Mouse (Mus musculus): ENCODE data around the gene Nid1.
"Not testable (repeated sequence)": the region's sequence is repeated elsewhere in the genome, so short reads cannot be mapped to it uniquely, and the experiment has no call there.

Nid1 gene

DNA sequence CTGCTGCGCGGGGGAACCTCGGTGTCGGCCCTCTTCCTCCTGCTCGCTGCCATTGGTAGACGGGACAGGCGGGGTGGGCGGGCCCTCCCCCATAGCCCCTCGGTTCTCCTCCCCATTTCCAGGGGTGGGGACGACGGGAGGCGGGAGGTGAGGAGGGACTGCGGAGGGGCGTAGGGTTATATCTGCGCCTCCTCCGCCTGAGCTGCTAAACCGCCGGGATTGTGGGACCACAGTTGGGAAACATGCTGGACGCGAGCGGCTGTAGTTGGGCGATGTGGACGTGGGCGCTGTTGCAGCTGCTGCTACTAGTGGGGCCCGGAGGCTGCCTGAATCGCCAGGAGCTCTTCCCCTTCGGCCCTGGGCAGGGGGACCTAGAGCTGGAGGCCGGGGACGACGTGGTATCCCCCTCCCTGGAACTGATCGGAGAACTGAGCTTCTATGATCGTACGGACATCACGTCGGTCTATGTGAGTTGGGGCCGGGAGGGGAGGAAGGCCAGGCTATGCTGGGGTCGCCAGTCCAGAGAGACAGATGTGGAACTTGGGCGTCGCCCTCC, at the start of gene Nid1:
Gene Nid1, plus strand, starts transcription at position 92 of the 556 bp plus-strand sequence.
- not testable (repeated sequence) for DNase-seq (ENCODE audit: low spot score)

DNA sequence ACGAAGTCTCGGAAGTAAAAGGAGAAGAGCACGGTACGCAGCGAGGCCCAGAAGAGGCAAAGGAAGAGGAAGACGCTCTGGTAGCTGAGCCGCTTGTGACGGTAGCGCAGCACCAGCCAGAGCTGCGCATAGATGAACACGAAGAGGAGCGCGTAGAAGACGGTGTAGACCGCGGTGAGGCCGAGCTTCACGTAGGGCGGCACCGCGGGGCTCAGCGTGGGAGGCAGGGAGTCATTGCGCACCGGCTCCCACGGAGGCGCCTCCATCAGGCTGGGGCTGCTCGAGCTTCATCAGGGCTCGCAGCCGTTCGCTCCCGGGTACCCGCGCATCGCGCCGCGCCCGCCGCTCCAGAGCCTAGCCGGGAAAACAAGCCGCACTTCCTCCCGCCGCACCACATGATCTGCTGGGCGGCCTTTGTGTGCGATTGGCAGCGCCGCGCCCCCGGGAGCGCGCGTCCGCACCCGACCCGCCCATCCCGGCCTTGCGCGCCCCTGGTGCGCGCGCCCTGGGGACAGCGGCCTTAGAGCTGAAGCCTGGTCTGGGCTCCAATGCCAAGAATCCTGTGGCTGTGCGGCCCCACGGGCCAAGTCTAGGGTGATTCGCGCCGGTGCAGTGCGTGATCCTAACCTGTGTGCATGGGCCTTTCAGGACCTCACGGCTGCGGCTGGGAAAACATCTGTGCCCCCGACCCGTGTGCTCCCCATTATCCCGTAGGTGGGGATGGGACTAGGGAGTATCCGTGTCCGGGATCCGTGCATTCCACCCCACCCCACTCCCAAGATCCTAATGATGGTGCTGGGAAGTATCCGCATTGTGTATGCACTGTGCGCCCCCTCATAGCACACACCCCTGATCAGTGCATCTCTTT, 43.9 kb upstream of the Nid1 start, which contains the start of gene Gpr137b:
Gene Gpr137b, minus strand, starts transcription at position 787 of the 868 bp plus-strand sequence.
- peak; percentile 55 for DNase-seq (ENCODE audit: low spot score)

DNA sequence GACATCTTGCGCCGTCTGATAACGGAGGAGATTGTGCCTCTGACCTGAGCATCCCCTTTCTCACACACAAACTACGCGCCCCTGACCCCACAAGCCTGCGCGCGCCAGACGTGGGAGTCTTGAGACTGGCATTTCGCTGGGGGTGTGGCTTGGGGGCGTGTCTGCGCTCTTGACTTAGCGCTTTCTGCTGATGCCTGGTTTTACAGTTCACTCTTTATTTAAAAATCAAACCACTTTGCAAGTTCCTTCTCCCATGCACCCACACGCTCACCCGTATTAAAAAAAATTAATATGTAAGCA, 43.3 kb upstream of the Nid1 start:
- not testable (repeated sequence) for DNase-seq (ENCODE audit: low spot score)

DNA sequence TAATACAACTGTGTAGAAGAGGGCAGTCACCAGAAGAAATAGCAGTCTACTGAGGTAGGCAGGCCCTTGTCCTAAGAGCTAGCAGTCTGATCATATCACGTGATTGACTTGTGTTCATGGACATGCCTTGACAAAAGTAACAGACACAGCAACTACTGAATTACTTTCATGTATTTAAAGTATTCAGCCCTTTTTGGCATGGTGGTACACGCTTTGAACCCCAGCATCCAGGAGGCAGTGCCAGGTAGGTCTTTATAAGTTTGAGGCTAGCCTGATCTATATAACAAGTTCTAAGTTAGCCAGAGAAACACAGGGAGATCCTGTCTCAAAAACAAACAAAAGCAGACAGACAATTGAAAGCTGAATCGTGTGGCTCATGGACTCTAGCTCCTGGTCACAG, 36.5 kb upstream of the Nid1 start:
- DNase-seq (ENCODE audit: low spot score): not testable (repeated sequence)

DNA sequence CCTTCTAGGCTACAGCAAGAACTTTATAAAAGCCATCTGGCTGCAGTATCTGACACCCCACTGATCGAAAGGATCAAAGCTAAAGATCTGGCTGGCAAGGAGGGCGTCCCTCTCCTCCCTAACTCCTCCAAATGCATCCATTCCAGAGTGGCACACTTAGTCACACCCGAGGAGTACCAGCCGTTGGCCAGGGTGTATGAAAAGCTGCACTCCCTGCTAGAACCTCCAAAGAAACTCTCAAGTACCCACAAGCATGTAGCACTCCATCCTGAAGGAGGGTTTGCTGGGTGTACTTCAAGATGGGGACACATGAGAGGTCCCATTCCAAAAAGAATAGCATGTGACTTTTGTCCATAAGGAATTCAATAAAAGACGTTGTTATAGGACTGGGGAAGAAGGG, 34.5 kb upstream of the Nid1 start:
- not testable (repeated sequence) for DNase-seq (ENCODE audit: low spot score)

DNA sequence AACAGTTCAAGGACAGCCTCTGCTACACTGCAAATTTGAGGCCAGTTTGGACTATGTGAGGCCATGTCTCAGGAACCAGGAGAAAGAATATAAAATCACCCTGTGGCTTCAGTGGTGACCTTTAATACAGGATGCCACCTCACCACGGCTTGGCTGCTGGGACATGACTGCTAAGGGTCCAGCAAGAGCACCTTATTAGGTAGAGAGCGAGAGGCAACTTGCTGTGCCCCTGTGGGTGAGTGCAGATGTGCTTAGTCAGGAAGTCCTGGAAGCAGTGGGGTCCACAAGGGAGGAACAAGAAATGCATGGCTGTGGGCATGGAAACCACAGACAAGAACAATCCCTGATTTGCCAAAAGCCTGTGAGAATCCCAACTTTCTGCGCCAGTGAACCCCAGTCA, 34.0 kb upstream of the Nid1 start:
- not testable (repeated sequence) for DNase-seq (ENCODE audit: low spot score)

DNA sequence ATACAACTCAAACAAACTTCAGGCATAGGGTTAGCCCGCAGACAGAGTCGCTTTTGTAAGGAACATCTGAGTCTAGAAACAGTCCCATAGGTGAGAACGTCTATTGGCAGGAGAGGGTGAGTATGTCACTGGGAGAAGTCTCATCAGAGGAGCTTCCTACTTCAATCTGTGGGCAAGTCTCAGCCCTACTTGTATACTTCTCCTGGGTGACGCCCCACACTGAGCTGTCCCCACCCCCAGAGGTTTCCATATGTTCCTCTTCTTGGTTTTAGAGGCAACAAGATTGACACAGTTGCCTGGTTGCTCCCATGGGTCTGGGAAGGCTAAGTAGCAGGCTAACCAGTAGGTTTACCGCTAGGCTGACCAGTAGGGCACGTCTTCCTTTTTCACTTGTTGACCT, 33.5 kb upstream of the Nid1 start:
- DNase-seq (ENCODE audit: low spot score): not testable (repeated sequence)

DNA sequence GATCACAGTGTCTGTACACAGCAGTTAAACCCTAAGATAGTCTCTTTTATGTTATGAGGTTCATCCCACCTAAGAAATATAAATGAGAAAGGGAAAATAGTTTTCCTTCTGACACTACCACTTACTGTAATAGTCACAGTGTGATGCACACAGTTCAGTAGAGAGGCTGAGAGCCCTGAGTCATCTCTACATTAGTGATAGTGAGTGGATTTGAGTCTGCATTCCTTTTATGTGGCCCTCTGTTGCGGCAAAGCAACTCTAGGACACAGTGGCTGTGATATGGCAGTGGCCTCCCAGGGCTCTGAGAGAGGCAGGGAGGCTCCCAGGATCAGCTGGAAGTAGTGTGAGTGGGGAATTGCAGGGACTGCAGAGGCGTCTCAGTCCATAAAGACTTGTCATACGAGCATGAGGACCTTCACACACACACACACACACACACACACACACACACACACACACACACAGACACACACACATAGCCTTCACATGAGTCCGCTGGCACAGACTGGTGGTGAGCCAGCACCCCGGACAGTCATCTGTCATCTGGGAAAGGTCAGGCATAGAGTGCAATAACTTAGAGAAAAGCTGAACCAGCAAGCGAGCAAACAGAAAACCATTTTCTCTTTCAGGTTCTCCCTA, 32.7 kb upstream of the Nid1 start:
- DNase-seq (ENCODE audit: low spot score): not testable (repeated sequence)

DNA sequence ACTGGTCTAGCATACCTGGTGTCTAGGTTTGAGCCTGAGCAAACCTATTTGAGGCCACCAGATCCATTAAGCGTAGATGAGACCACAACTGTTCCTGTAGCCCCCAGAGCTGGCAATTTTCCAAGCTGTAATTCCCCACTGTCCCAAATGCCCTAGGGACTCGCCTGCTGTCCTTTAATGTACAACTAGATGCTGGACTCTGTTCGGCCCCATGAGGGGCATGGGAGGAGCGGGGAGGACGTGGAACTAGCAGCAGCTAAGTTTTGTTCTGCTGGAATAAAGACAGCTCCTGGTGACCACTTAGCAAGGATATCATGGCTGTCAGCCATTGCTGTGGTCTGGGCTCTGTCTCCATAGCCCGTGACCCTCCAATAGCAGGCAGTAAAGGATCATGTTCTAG, 31.8 kb upstream of the Nid1 start:
- DNase-seq (ENCODE audit: low spot score): not testable (repeated sequence)

DNA sequence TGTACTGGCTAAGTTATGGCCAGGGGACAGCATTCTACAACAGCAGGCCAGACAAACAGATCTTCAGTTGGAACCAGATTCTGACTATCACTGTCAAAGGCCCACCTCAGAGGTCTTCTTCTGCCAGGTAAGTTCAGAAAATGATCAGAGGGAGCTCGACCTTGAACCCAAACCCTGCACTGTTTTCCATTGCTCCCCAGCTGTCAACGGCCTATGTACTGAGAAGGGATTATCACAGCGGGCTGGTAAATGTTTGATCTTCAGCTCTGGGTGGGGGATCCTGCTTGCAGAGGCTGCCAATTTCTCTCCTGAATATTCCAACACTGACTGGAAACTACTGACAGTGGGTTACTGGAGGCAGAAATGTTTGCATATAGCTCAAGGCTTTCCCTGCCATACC, 23.1 kb upstream of the Nid1 start:
- no peak for DNase-seq (ENCODE audit: low spot score)

DNA sequence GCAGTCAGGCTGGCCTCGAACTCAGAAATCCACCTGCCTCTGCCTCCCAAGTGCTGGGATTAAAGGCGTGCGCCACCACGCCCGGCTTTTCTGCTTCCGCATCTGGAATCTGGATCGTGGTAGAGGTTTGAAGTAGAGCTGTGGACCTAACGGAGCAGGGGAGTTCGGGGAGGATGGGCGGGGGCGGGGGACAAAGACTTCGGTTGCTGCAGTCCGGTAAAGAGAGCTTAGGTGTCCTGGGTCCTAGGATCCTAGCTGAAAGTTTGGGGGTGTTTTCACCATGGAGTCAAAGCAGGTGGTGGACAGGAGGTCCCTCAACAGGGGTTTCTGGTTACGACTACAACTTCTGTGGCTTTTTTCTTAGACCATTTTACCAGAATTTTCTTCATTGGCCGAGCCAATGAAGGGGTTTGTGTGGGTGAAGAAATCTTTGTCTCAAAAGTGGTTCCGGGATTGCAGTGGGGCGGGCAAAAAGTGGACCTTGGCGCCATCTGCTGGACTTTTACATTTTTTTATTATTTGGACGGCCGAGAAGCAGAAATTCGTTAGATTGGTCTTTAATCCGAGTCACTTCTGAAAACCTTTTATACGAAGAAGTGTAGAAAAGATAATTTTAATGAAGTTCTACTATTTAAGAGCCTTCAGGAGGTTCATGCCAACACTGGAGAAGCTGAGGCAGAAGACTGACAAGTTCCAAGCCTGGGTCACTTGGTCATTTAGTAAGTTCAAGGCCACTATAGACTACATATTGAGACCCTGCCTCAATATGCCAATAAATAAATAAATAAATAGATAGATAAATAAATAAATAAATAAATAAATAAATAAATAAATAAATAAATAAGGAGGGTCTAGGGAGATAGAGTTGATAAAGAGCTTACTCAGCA, 22.0 kb upstream of the Nid1 start:
- DNase-seq (ENCODE audit: low spot score): peak; percentile 65

DNA sequence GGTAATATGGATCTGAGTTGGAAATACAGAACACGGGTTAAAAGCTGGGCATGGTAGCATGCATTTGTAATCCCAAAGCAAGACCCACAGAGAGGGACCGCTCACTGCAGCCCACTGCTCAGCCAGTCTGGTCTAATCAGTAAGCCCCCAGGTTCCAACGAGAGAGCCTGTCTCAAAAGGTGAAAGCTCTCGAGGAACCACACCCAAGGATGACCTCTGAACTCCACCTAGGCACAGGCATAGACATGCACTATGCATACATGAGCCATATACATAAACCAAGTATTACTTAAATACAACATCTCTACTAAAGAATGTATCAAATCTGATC, 21.4 kb upstream of the Nid1 start:
- not testable (repeated sequence) for DNase-seq (ENCODE audit: low spot score)

DNA sequence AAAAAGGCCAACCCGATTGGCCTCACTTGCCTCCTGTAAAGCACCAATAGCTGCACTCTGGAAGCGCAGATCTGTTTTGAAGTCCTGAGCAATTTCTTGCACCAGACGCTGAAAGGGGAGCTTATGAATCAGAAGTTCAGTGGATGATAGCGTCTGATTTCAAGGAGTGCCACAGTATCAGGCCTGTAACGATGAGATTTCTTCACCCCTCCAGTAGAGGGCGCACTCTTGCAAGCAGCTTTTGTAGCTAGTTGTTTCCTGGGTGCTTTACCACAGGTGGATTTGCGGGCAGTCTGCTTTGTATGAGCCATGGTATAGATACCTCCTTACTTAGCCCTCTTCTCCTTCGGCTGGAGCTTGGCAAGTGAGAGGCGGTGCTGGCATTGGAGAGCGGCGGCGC, 18.5 kb upstream of the Nid1 start:
- DNase-seq (ENCODE audit: low spot score): not testable (repeated sequence)

DNA sequence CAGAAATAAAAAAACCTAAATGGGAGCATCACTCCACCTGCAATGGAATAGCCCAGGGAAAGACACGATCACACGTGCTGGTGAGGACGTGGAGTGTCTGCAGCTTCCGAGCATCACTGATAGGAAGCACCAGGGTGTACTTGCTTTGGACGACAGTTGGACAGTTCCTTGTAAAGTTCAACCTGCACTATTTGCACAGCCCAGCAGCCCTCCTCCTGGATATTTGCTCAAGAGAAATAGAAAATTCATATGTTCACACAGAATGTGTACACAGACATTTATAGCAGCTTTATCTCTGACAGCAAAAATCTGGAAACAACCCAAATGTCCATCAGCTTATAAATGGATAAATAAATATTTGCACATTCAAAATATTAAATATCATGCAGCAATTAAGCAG, 14.1 kb upstream of the Nid1 start:
- not testable (repeated sequence) for DNase-seq (ENCODE audit: low spot score)

DNA sequence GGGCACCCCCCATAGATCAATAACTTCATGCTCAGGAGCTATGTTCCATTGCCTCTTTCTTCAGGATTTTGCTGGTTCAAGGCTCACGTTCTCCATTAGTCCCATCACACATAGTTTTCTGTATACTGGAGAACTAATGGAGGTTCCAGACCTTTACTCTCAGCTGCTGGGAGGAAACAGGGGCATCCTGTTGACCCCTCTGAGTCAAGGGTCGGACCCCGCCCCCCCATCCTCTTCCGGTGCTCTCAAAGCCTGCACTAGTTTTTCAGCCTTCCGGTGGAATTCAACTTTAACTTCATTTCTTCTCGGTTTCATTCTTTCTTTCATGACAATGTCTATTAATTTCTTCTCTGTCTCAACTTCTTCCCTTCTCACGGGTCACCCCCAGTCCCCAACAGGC, 1.2 kb upstream of the Nid1 start:
- DNase-seq (ENCODE audit: low spot score): not testable (repeated sequence)

DNA sequence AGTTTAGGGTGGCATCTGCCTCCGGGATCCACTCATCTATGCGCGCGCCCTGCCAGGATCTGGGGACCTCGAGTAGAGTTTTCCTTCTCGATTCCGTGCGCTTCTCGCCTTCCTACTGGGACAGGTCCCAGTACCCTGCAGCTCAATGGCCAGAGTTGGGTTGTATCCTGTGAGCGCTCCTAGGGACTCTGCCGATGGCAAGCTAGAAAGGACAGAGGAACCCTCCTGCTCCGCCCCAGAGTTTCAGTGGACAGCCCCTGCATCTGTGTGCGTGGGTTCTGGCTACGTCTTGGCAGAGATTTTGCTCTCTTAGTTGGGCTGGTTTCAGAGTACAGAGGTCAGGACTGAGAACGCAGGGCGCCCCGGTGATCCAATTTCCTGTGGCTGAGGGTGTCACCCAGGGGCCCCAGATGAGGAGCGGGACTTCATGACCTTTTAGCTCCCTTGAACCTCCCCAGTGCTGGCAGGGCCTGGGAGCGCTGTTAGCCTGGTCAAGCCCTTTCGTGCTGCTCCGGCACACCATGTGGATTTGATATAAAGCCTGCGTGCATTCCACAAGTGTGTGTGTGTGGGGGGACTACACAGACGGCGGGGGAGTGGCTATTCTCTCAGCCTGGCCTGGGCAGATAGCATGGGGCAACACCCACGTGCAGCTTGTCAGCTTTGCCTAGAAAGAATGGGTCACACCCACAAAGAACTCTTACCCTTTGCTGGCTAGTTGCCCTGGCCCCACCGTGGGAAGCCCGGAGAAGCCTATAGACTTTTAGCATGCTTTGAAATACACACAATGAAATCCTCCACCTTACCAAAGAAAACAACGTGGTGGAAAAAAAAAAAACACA, 982 bp downstream of the Nid1 start:
- not testable (repeated sequence) for DNase-seq (ENCODE audit: low spot score)

DNA sequence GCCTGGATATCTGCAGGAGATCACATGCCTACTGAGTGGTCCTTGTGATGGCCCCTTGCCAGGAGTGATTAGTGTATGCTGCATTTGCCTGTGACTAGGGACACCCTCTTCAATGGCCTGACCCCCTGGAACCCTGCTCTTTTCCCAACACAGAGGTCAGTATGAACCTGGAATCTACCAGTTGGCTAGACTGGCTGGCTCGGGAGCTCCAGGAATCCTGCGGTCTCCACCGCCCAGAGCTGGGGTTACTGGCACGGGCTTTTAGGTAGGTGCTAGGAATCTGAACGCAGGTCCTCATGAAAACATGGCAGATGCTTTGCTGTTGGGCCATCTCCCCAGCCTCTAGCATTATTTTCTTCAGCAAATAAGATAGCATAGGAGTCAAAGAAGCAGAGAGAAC, 8.2 kb downstream of the Nid1 start:
- not testable (repeated sequence) for DNase-seq (ENCODE audit: low spot score)

DNA sequence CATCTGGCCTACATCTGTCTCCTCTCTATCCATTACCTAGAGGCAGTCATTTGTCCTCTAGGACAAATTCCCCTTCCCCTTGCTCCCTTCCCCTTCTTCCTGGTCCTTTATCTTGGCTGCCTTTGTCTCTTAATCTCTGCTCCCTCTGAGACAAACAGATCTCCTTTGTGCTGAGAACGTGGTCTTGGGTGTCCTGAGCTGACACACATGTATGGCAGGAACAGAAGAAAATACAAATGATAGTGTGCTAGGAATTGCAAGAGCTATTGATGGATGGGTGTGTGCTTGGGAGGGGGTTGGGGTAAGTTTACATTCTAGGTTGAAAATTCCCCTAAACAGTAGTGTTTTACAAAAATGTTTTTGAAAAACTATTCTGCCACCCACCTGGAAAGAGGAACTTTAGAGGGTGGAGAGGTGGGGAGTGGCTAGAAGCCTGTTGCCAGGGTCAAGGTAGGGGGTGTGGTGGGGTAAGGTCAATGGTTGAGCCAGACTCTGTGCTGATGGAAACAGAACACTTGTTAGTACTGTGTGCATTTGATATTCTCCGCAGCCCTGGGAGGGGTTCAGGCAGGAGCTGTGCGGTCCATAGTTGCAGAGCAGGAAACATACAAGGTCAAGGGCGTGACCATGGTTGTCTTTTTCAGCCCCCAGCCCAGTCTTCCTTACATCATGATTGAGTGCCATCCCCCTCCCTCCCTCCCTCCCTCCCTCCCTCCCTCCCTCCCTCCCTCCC, 9.5 kb downstream of the Nid1 start:
- DNase-seq (ENCODE audit: low spot score): not testable (repeated sequence)

DNA sequence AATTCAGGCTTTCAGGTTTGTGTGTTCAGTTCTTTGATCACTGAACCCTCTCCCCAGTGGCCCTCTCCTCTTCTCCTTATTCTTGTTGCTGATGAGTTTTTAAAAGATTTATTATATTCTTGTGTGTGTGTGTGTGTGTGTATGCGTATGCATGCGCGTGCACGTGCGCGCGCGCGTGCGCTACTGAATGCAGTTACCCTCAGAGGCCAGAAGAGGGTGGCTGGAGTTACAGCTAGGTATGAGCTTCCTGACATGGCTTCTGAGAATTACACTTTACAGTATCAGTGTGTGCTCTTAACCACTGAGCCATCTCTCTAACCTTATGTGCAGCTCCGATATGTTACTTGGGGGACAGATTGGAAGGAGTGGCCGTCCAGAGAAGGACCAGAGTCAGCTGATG, 12.6 kb downstream of the Nid1 start:
- not testable (repeated sequence) for DNase-seq (ENCODE audit: low spot score)

DNA sequence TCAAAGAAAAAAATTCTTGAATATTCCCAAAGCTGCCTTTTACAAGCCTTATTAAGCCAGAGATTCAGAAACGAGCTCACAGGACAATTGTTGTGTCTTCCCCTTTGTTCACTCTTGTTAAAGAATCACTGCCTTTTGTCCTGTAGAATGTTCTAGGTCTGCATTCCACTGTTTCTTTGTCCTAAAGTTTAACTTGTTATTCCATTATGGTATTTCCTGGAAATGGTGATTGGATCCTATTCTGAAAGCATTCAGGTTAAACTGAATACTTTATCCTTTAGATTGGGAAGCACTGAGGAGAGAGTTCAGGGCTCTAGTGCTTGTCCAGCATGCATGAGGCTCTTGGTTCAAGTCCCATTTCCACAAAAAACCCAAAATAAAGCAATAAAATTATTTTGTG, 13.6 kb downstream of the Nid1 start:
- DNase-seq (ENCODE audit: low spot score): not testable (repeated sequence)

DNA sequence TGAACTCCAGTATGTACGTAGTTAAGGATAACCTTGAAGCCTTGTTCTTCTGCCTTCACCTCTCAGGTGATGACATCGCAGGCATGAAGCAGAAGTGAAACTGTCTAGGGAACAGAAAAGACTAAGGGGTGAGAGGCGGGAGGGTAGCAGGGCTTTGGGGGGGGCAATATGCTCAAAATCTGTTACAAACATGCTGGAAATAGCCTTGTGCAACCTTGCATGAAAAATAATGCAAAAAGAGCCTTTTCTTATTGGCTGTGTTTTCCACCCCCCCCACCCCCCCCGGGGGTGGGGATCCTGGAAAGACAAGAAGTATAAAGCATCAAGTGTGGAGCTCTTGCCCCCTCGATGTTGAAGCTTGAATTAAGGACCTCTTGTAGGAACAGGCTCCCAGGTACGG, 16.0 kb downstream of the Nid1 start:
- not testable (repeated sequence) for DNase-seq (ENCODE audit: low spot score)
